Mouse (Mus musculus) layer of hippocampus, adult 9-10 months (tissue): ENCODE measurements around the gene Fam214b.

ENCODE experiments used
- DNase-seq: peaks from one replicate; pipeline ENCODE4 v3.0.0; 2022; ENCODE audit warnings: low spot score

The Fam214b gene

GRCm38 (mm10) chr4:43010161-43011038 is 35.6 kb downstream of the Fam214b start, which contains the start of gene Fancg:
Gene Fancg, minus strand, starts transcription at chr4:43010506.
- DNase-seq: peak; percentile 49

- peak; percentile 24 for DNase-seq
These were observed 40.3 kb downstream of the Fam214b start for GRCm38 (mm10) chr4:43005765-43006164.

GRCm38 (mm10) chr4:43004951-43005350 is 41.1 kb downstream of the Fam214b start:
- DNase-seq: no peak

DNA sequence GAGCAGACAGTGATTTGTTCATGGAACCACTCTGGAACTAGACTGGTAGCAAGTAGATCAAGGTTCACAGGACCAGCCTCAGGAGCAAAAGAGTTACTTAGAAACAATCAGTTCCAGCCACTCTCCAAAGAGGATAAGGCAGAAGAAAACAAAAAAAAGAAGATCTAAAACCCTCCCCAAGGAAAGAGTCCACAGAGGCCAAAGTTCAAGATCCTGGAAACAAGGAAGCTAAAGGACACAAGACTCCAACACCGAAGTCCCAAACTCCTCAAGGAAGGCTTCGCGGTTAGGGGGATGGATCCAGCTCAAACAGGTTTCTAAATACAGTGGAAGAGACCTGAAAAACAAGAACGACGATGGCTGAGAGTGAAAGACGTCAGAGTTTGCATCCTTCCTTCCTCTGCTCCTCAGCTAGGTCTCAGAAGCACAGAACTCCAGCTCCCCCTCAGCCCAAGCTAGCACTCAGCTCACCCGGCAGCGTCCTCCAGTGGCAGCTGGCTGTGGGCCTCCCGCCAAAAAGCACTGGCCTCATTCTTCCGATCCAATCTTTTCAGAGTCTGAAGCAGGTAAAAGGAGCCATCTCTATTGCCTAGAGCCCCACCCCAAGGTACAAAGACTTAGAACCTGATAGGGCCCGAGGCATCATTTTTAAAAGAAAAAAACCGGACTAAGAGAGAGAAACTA is 43.1 kb downstream of the Fam214b start:
- no peak for DNase-seq

- DNase-seq: no peak
These were observed 44.7 kb downstream of the Fam214b start for GRCm38 (mm10) chr4:43001272-43001671.

DNA sequence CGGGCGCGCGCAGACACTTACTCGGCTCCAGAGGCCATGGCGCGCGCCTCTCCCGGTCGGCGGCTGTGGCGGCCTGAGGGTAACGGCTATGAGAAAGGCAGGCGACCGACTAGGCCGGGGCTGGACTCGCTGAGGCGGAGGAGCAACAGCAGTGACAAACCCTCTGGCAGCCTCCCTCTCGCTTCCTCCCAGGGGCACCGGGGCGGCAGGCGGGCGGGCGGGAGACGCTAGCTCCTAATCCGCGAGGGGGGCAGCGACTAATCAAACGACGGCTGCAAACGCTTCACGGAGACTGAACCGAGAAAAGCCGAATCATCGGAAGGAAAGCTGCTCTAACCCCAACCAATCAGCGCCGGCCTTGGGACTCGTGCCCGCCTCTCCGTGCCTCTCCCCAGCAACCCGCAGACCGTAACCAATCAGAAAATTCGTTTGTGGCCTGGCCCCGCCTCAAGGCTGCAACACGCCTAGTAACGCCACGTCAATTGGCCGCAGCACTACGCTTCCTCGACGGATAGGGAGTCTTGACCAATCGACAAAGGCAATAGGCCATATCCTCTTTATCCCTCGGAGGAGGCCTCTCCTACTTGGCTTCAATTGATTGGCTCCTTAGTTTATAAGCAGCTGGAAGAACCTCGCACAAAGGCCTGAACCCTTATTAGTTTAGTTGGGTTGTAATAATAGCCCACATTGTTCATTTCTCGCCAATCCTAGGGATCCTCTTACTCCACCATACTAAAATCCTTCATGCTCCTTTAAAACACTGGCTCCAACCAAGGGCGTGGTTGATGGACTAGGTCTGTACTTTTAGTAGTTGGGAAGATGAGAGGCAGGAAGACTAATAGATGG is 45.7 kb downstream of the Fam214b start, which contains the start of gene Vcp:
Gene Vcp (minus strand): TSS at position 367 of the 846 bp plus-strand sequence.
- peak; percentile 95 for DNase-seq

- peak; percentile 37 for DNase-seq
These were observed 46.4 kb downstream of the Fam214b start for GRCm38 (mm10) chr4:42999451-43000140.

DNA sequence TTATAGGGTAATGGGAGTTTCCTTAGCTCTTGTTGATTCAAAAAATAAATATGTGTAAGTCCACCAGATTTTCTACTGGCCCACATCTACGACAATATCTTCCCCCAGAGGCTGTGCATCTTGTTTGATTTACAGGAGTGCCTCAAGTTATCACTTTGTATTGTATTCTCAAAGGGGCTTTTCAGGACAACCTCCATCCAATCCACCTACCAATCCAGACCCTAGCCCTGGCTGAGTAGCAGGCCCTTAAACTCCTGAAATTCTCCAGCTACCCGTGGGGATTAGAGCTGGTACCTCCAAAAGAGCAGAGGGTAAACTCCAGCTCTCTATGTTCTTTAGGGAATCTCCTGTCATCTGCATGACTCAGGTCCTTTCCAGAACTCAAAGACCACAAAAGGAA is 48.0 kb downstream of the Fam214b start:
- no peak for DNase-seq

DNA sequence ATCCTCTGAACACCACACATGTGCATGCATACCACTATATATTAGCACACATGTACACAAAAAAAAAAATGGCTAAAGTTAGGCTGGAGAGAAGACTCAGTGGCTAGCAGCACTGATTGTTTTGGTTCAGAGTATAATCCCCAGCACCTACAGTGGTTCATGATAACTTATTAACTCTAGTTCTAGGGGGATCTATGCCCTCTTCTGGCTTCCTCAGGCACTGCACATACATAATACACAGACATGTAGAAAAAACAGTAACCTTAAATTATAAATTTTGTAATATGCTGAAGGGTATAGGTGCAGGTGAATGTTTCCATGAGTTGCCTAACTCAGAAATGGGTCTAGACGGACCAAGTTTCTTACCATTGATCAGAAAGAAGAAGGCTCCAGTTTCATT is 57.7 kb downstream of the Fam214b start:
- DNase-seq: no peak
